Mouse (Mus musculus) lung, adult 2 months (tissue): Measurements from ENCODE around the gene Dtnb. TPM values are rescaled to one million over a fixed set of nuclear protein-coding genes. Genes with fewer than 3 reads are reported as not detected.
A peak's percentile ranks its signal among the peaks of the same experiment; 100 is the strongest.

Source experiments
- DNase-seq: peaks from one replicate; pipeline ENCODE4 v3.0.0; 2022
- H3K4me1 ChIP-seq: fragments of 200-500 bp; 2 replicates; pipeline ENCODE4 v1.6.1; 2011; ENCODE audit warnings: low read length; ENCODE audit not compliant: control insufficient read depth, insufficient read depth
- H3K4me3 ChIP-seq: fragments of 200-500 bp; replicated peaks from 2 replicates; pipeline ENCODE3; 2011; ENCODE audit warnings: low read depth, mild to moderate bottlenecking, control low read depth, low read length; ENCODE audit errors: extremely low read depth
- CTCF ChIP-seq: fragments of 200-500 bp; IDR thresholded peaks from 2 replicates; pipeline ENCODE4 v1.5.1; 2011; ENCODE audit warnings: mild to moderate bottlenecking, low read length, control low read depth; ENCODE audit not compliant: insufficient read depth
- POLR2A ChIP-seq: fragments of 200-500 bp; IDR thresholded peaks from 2 replicates; pipeline ENCODE4 v1.6.1; 2011; ENCODE audit warnings: low read depth, mild to moderate bottlenecking, control low read depth, low read length, borderline replicate concordance; ENCODE audit errors: extremely low read depth
- WGBS: fragments of 180-500 bp; shearing (Covaris S2); methylation state at CpG from one replicate; pipeline ENCODE4 v1.1.7; 2018; 5-methylcytosine and 5-hydroxymethylcytosine counted together
- polyA plus RNA-seq: library from polyadenylated mRNA; depleted of rRNA; stranded (reverse); fragments of >200 nt; gene quantifications from 2 replicates; pipeline ENCODE4 v1.2.3, GENCODE M21; 2012

Gene Dtnb
- polyA plus RNA-seq, 1 experiment, result 27.9 TPM

DNA sequence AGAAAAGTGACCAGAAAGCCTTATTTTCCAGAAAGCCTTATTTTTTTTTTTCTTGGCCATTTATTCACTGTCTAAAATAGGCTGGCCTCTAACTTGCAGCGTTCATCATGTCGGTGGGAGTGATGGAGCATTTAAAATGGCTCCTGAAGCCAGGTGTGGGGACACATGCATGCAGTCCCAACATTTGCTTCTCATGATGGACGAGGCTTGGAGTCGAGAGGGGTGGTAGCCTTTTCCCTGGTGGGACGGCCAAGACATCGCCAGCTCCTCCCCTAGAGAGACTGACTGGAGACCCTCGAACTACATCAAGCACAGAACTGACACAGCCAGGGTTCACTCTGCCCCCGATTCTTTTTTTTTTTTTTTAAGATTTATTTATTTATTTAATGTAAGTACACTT lies 220.1 kb downstream of the Dtnb start:
- TF ChIP-seq CTCF, result no peak
- TF ChIP-seq POLR2A, result no peak
- no peak for DNase-seq
- WGBS, result 14% methylated on average over 8 of the region's 8 CpGs
- H3K4me1 ChIP-seq, result no peaks in the 10 kb centered on the region; the same call in 1 of the 2 replicates
- H3K4me3 ChIP-seq, result no peak overlapping the region

DNA sequence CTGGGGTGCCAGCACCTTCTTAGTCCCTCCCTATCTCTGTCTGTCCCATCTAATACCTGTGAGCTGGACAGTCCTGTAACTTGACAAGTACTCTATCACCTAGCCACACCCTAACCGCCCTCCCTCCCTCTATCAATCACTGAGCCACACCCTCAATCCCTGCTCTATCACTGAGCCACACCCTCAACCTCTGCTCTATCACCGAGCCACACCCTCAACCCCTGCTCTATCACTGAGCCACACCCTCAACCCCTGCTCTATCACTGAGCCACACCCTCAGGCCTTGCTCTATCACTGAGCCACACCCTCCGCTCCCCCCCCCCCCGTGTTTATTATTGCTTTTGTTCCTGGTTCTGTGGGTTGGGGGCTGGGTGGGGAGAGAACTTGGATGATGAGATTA lies 223.4 kb downstream of the Dtnb start:
- 24% methylated on average over 3 of the region's 4 CpGs for WGBS
- TF ChIP-seq POLR2A (no peak), CTCF (no peak)
- Histone ChIP-seq H3K4me1 (no peaks in the 10 kb centered on the region), H3K4me3 (no peak overlapping the region)
- no peak for DNase-seq

DNA sequence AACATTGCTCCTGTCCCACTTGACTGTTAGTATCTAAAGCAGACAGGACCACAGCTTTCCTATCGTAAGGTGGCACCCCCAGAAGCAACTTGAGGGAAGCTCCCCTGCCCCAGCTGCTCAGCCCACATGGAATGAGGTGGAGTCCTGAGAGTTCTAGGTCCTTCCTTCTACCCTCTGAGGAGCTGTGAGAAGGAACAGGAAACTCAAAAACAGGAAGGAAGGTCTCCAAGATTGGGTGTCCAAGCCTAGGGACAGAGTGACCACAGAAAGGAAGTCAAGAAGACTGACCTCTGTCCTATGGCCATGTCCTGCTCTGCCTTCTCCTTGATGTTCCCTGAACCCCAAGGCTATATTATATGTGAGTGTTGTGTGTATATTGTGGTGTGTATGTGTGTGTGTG lies 227.4 kb downstream of the Dtnb start:
- no peaks in the 10 kb centered on the region for H3K4me1 ChIP-seq
- 92% methylated on average over 1 of the region's 1 CpGs for WGBS
- TF ChIP-seq POLR2A, result no peak
- no peak overlapping the region for H3K4me3 ChIP-seq
- no peak for DNase-seq

DNA sequence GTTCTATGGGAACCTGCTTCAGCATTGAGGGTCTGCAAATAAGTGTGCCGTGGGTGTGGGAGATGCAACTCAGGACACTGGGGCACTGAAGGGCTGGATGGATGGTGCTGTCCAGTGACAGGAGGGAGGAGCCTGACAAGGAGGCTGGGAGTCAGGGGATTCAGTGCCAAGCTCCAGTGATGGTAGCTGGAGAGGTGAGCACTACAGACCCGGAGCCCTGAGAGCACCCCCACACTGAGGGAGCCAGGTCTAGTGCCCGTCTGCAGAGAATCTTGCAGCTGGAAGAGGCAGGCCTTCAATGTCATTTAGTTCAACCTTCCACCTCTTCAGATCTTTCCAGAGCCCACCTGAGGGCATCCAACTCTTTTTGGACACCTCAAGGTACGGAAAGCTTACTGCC lies 233.7 kb downstream of the Dtnb start, which contains the start of gene Dnmt3a:
TSS of gene Dnmt3a (plus strand) at position 156 of the 400 bp plus-strand sequence.
- peak within 1 kb of the TSS; percentile 64 for H3K4me3 ChIP-seq
- H3K4me1 ChIP-seq, result peaks cover 16% of the 10 kb centered on the region
- TF ChIP-seq POLR2A, result no peak
- no peak for TF ChIP-seq CTCF
- no peak for DNase-seq
- 30% methylated on average over 4 of the region's 4 CpGs for WGBS

DNA sequence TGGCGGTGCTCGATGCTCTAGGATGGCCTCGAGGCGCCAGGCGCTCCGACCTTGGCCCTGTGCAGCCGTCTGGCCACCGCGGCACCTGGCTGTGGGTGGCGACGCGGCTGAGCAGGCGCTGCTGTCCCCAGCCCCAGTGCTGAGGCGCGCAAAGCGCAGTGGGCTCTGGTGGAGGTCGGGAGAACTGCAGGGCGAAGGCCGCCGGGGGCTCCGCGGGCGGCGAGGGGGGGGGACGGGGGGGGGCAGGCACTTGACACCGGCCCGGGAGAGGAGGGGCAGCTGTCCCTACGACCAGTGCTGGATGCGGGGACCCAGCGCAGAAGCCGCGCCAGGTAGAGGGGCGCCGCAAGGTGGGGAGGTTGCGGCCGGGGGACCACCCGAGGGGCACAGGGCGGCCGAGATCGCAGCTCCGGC lies 234.1 kb downstream of the Dtnb start:
- peak; percentile 73 for DNase-seq
- Histone ChIP-seq H3K4me1 (peaks cover 20% of the 10 kb centered on the region), H3K4me3 (peak overlapping the region; percentile 64)
- WGBS, result 1% methylated on average over 29 of the region's 41 CpGs
- TF ChIP-seq POLR2A (no peak), CTCF (peak; percentile 59)

DNA sequence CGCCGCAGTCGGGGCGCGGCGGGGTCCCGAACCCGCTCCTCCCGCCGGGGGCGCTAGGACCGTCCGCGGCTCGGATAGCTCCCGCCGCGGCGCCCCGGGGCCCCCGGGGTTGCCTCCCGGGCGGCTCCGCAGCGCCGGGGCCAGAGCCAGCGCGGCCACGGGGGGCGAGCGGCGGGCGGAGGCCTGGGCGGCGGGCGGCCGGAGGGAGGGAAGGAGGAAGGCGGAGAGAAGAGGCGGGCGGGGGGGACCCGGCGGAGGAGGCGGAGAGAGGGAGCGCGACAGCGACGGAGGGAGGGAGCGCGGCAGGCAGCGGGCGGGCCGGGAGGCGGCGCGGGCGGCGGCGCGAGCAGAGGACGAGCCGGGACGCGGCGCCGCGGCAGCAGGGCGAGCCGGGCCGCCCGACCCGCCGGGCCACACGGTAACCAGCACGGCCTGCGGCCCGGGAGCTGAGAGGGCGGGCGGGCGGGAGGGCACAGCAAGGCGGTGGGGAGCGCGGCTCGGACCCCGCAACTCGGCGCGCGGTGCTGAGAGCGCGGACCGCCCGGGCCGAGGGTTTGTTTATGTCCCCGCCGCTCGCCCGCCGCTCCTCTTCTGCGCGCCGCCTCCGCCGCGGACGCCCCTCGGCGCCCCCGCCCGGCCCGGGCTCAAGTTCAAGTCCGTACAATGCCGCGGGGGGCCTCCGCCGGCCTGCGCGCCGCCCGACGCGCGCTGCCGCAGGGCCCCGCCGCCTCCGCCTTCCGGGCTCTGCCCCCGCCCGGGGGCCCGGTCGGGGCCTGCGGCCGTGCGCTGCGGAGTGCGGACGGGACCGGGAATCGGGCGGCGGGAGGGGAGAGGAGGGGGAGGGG lies 234.7 kb downstream of the Dtnb start:
- WGBS, result 1% methylated on average over 100 of the region's 141 CpGs
- TF ChIP-seq POLR2A (no peak; the same call in 1 of the 2 replicates), CTCF (no peak)
- DNase-seq, result peak; percentile 59
- peak overlapping the region; percentile 64 for H3K4me3 ChIP-seq
- peaks cover 25% of the 10 kb centered on the region for H3K4me1 ChIP-seq

DNA sequence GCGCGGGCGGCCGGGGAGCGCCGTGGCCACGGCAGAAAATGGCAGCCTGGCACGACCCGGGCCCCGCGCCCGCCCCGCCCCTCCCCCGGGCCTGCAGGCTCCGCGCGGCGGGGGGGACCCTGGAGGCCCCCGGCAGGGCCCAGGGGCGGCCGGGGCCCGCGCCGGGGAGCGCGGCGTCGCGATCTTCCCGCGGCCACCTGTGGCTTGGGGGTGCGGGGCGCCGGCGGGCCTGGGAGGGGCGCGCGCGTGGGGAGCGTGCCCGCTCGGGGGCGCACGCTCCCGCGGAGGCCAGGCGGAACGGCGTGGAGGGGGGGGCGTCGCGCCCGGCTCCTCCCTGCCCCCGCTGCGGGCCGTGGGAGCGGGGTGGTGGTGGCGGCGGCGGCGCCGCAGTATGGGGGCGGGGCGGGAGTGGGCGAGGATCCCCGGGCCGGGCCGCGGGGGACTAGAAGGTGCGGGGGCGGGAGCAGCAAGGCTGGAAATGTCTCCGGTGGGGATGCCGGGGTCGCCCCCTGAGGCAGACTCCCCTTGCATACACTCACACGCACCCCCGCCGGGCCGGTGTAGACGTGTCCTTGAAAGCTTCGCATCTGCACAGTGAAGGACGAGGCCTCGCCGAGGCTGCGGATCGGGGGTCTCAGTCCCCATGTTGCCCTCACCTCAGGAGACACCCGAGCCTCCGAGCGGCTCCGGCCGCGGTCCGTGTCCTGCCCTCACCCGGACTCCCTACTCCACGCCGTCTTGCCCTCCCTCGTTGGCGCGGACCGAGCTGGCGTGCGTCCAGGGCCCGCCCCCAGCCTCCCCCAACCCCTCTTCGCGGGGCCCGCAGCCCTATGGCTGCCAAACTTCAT lies 235.6 kb downstream of the Dtnb start:
- Histone ChIP-seq H3K4me1 (peaks cover 29% of the 10 kb centered on the region), H3K4me3 (peak overlapping the region; percentile 64)
- peak; percentile 62 for DNase-seq
- TF ChIP-seq CTCF (no peak), POLR2A (no peak)
- WGBS, result 2% methylated on average over 67 of the region's 105 CpGs

DNA sequence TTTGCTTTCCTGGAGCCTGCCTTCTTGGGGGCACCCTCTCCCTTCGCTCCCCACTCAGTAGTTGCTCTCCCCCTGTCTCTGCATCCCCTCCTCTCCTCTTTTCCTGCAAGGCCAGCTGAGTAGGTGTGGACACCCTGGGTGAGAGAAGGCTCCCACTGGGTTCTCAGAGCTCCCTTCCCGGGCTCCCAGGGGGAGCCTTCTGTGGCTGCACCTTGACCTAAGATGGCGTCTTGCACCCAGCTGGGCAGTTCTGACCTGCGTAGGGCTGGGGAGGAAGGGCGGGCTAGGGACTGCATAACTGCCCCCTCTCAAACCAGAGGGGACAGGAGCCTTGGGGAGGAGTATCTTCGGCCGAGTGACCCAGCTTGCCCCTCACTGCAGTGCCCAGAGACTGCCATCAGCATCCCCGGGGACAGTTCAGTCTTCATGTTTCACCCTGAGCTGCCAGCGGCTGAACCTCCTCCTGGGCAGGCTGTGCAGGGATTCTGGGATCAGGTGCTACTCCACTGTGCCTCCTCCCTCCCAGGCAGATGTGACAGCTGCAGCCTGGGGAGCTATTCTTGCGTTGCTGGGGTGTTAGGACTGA lies 236.3 kb downstream of the Dtnb start:
- no peak for TF ChIP-seq CTCF
- TF ChIP-seq POLR2A, result no peak
- 13% methylated on average over 10 of the region's 10 CpGs for WGBS
- Histone ChIP-seq H3K4me1 (peaks cover 29% of the 10 kb centered on the region), H3K4me3 (peak overlapping the region; percentile 64)
- DNase-seq, result peak; percentile 51

DNA sequence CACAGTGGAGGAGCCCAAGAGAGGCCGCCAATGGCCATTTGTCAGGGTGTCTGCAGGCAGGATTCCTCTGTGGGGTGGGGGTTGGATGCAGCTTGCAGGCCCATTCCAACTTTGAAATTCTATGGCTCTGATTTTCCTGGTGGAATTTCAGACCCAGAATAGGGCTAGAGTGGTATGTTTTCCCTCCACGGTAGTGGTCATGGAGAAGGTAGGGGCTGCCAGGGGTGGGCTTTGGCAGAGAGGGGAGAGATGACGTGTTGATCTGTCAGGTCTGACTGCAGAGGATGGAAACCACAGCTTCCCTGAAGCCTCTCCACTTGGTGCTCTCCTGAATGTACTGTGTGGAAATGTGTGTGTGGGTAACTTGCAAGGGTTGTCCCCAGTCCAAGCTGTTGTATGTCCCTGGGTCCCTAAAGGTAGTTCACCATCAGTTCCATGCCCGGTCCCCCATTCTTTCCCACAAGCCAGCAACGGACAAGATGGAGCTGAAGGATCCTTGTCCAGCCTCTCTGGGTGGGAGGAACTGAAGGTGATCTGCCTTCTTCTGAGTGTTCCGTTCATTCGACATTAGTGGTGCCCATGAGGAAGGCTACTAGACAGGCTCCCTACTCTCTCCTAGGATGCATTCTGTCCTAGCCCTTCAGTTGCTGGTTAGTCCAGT lies 237.5 kb downstream of the Dtnb start:
- no peak overlapping the region for H3K4me3 ChIP-seq
- WGBS, result 54% methylated on average over 7 of the region's 7 CpGs
- H3K4me1 ChIP-seq, result peaks cover 29% of the 10 kb centered on the region
- TF ChIP-seq POLR2A, result no peak
- no peak for TF ChIP-seq CTCF
- DNase-seq, result no peak
